Mouse (Mus musculus) skeletal muscle tissue, adult 2 months (tissue): ENCODE data around the gene Ddx23.

ENCODE experiments used
- DNase-seq: peaks from one replicate; pipeline ENCODE4 v3.0.0-alpha.2; 2012; ENCODE audit warnings: low read depth, low spot score

Gene Ddx23

GRCm38 (mm10) chr15:98674994-98675545, 12.4 kb upstream of the Ddx23 start:
- DNase-seq: no peak

- DNase-seq: no peak
Observed at GRCm38 (mm10) chr15:98674284-98674993, 11.7 kb upstream of the Ddx23 start.

DNA sequence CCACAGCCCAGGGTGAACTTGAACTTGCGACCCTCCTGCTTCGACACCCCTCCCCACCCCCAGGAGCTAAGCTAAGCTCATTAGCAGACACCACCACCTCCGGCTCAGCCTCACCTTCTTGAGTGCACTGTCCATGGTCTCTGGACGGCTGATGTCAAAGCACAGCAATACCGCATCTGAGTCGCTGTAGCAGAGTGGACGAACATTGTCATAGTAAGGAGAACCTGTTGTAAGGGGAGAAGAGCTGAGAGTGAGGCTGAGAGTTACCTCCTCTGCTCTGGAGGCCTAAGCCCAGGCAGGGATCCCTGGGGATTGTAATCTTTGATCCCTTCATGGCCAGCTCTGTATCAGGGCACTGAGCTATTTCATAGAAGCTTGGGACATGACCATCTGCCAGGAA, 11.0 kb upstream of the Ddx23 start:
- DNase-seq: no peak

DNA sequence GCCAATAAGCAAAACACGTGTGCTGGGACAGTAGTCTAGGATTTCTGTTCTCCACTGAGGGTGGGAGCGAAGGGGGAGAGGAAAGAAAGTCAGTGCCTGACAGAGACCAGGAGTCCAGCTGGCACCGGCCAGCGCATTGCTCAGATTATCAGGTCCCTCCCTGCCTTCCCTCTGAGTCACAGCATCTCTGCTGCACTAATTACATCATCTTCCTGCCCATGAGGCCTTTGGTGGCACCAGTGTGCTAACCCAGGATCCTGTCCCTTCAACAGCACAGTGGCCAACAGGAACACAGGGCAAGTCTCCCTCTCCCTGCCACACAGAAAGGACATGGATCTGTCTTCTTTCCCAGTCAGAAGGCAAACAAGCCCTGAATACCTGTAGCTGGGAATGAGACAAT, 9.9 kb upstream of the Ddx23 start:
- DNase-seq: no peak

DNA sequence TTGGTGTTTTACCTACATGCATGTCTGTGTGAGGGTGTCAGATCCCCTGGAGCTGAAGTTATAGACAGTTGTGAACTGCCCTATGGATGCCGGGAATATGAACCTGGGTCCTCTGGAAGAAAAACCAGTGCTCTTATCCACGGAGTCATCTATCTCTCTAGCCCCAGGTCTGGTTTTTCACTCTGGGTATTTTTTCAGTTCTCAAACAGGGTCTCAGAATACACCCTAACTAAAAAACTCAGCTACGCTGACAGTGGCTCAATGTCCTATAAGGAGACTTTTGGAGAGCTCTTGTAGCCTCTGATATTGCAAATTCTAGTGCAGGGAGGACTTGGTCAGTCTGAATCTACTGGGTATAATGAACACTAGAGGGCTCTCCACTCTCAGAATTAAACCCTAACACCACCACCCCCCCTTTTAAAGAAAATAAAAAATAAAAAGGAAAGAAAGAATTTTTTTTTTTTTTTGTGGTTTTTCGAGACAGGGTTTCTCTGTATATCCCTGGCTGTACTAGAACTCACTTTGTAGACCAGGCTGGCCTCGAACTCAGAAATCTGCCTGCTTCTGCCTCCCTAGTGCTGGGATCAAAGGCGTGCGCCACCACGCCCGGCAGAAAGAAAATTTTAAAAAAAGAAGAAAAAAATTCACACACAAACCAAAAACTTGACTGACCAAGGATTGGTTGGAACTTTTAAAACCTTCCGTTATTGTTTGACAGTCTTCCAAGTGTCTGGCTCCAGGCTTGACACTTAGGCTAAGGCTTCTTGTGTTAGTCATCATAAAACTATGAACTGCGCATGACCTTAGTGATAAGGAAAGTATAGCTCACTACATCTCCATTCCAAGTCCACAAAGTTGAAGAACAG, 1.6 kb upstream of the Ddx23 start:
- no peak for DNase-seq

GRCm38 (mm10) chr15:98662198-98662566, 512 bp downstream of the Ddx23 start:
- DNase-seq: no peak

DNA sequence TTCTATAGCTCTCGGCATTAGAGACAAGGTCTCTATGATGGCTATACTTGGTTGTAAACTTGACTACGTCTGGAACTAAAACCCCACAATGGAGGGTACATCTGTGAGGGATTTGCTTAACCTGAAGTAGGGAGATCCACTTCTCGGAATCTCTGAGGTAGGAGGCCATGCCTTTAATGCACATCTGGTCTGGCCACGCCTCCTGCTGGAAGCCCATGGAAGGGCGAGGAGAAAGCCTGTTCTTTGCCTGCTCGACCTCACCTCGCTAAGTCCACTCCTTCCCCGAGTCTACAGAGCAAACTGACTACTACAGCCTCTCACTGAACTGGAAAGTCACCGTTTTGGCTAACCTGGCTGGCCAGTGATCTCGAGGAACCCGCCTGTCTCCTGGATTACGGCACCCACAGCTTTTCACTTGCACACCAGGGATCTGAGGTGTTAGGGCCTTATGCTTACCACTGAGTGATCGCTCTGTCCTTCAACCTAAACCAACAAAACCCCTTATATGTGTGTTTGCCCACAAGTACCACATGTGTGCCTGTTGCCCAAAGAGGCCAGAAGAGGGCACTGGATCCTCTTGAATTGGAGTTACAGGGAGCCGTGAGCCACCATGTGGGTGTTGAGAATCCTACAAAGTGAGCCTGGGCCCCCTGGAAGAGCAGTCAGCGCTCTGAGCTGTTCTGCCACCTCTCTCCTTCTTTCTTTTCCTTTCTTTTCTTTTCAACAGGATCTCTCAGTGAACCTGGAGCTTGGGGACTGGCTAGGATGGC, 5.5 kb downstream of the Ddx23 start:
- DNase-seq: no peak

- no peak for DNase-seq
Observed at GRCm38 (mm10) chr15:98652174-98652573, 10.5 kb downstream of the Ddx23 start.

DNA sequence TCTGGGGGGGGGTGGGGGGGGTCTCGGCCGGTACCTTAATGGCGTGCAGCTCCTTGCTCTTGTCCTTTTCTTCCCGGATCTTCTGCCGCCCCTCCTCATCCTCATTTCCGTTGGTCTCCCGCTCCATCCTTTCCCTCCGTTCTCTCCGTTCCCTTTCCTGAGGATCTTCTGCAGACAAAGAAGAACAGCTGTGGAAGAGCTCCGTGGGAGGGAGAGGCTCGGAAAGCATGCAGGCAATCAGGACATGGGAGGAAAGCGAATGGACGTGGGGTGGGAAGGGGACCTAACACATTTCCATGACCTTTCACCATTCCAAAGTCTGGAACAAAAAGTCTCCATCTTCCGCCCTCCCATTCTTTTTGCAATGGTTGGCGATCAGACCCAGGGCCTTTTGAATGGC, 11.3 kb downstream of the Ddx23 start:
- DNase-seq: no peak

DNA sequence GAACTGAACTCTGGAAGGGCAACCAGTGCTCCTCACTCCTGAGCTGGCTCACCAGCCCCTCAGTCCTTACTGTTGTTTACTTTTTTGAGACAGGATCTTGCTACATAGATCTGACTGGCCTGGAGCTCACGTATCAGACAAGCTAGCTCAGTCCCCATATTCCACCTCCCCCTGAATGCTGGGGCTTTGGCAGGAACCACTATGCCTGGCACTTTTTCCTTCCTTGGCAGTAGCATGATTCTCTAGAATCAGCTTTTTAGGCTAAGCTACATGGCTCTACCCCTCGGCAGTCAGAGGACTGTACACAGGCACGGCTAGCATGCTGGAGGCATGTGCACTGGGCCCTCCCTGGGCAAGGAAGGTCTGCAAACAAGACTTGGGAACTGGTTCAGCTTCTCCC, 14.6 kb downstream of the Ddx23 start:
- DNase-seq: no peak

DNA sequence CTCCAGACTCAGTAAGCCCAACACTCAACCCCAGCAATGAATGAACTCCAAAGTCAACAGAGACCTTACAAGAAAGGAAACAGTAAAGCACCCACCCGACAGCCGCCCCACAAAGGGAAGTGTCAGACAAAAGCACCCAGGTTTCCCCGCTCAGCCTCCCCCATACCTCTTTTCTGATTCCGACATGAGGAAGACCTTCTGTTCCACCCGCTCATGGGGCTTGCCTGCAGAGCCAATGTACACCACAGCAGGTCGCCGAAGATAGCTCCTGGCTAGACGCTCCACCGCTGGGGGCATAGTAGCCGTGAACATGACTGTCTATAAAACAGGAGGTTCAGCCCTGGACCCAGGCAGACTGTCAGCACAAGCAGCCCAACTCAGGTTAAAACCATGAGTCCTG, 15.4 kb downstream of the Ddx23 start:
- DNase-seq: no peak

DNA sequence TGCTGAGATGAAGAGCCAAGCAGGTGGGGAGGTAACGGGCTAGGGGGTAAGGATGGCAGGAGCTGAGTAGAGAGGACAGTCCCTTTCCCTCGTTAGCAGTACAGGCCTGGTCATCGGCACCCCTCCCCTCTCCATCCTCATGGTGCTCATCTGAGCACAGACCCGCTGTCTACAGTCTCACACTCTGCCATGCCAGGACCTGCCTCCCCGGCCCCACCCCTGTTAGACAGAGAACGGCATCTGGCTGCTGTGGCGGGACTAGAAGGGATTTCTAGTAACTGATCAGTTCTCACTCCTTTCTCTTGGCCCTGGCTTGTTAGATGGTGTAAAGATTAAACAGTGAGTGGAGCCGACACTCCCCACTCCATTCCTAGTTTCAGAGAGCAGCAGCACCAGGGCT, 16.0 kb downstream of the Ddx23 start:
- no peak for DNase-seq

DNA sequence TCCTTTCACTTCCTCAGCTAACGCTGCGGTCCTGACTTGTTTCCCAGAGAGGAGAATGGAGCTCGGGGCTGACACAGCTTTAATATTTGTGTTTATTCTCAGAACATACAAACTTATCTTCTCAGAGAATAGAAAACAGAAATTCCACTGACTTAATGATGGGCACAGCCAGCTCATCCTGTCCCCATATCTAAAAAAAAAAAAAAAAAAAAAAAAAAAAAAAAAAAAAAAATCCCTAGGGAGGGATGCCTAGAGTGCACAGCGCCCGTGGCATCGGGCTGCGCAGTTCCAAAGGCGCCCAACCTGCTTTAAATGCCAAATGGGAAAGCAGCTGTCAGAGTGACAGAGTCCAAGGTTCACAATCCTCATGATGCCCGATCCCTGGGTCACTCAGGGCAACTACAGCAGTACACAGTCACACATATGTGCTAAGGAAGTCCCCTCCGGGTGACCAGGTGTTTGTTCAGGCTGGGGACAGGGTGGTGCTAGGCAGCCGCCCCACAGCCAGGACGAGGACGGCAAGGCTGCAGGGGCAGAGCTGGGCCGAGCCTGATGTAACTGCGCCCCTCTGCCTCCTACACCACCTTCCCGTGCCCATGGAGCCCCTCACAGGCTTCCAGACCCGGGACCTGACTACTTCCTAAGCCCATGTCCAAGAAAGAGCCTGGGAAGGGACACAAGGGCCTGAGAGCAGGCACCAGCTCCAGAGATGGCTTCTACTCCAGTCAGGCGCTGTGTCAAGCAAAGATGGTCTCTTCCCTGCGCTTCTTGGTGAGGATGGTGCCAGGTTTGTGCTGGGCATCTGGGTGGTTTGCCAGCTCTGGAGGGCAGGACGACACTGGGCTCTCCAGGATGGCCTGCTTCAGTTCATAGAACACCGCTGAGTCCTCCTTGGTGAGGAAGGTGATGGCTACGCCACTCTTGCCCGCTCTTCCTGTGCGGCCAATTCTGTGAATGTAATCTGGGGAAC, 17.4 kb downstream of the Ddx23 start:
- DNase-seq: no peak

DNA sequence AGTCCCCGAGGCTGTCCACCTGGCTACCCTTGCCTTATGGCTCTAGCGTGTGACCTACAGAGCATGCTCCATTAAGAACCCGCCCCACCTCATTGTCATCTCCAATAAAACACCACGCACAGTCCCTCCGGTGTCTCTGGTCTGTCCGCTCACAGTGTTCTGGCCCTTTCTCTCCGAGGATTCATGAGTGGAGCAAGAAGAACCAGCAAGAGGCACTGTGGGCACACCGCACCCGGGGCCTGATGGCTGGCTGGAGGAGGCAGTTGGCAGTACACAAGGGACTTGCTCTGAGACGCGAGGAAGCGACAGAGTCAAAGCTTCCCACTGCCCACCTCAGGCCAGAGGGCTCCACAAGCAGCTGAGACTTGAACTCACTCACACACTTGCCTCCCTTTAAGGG, 18.3 kb downstream of the Ddx23 start:
- no peak for DNase-seq

DNA sequence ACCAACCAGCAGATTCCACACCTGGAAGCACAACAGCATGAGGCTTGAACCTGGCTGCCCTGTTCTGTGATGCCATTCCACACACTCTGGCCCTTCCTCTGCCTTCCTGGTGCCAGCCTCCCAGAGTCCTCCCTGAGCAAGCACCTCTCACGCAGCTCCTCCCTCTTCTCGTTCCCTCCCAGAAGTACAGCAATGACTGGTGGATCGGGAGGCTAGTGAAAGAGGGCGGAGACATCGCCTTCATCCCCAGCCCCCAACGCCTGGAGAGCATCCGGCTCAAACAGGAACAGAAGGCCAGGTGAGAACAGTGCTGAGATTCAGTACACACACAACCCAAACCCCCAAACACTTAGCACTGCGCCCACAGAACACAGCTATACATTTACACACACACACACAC, 22.5 kb downstream of the Ddx23 start:
- no peak for DNase-seq

- DNase-seq: no peak
Observed at GRCm38 (mm10) chr15:98637155-98637554, 25.5 kb downstream of the Ddx23 start.

- no peak for DNase-seq
Observed at GRCm38 (mm10) chr15:98636517-98636916, 26.2 kb downstream of the Ddx23 start.

GRCm38 (mm10) chr15:98635291-98635841, 27.3 kb downstream of the Ddx23 start:
- DNase-seq: no peak

DNA sequence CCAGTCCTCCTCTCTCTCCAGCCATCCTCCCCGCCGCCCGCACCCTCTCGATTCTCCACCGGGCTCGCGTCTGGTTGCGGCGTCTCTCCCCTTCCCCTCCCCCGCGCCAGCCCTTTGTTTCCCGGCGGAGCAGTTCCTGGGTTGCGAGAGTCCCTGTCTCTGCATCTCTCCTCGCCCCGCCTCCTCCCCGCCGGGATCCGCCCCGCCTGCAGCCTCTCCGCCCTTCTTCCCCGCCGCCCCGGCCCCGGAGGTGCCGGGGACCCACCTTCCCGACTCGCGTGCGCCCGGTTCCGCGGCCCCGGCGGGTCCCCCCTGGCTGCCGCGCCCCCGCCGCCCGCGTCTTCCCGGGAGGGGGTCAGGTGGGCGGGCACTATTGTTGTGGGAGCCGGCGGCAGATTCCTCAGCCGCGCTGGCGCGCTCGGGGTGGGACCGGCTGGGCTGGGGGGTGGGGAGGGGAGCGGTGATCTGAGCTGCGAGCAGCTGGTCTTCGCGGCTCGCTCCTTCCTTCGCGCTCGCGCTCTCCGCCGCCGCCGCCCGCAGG, 28.1 kb downstream of the Ddx23 start:
- no peak for DNase-seq

- no peak for DNase-seq
Observed at GRCm38 (mm10) chr15:98633822-98634470, 28.7 kb downstream of the Ddx23 start.
